Mouse (Mus musculus) testis, adult 2 months (tissue): Measurements from ENCODE around the gene Dnmt3b. TPM values are rescaled to one million over a fixed set of nuclear protein-coding genes. Genes with fewer than 3 reads are reported as not detected.

ENCODE experiments used
- H3K27ac ChIP-seq: fragments of 200-500 bp; 2 replicates; pipeline ENCODE4 v1.5.1; 2012; ENCODE audit warnings: low read depth, low read length; ENCODE audit not compliant: control insufficient read depth, insufficient read depth
- H3K27me3 ChIP-seq: fragments of 200-500 bp; 2 replicates; pipeline ENCODE4 v1.6.1; 2012; ENCODE audit warnings: mild to moderate bottlenecking, low read length, moderate library complexity; ENCODE audit not compliant: control insufficient read depth, insufficient read depth
- H3K36me3 ChIP-seq: fragments of 200-500 bp; 2 replicates; pipeline ENCODE4 v1.6.1; 2012; ENCODE audit warnings: mild to moderate bottlenecking, low read length; ENCODE audit not compliant: control insufficient read depth, insufficient read depth
- H3K4me1 ChIP-seq: fragments of 200-500 bp; 2 replicates; pipeline ENCODE4 v1.6.1; 2012; ENCODE audit warnings: low read length; ENCODE audit not compliant: control insufficient read depth, insufficient read depth
- H3K4me3 ChIP-seq: fragments of 200-500 bp; 2 replicates; pipeline ENCODE4 v1.5.1; 2012; ENCODE audit warnings: low read depth, mild to moderate bottlenecking, low read length, moderate library complexity, mixed read lengths; ENCODE audit not compliant: control insufficient read depth
- CTCF ChIP-seq: fragments of 200-500 bp; IDR thresholded peaks from 2 replicates; pipeline ENCODE4 v1.5.1; 2012; ENCODE audit warnings: low read depth, mild to moderate bottlenecking, inconsistent platforms, low read length, moderate library complexity; ENCODE audit not compliant: control insufficient read depth, insufficient read depth, insufficient replicate concordance
- POLR2A ChIP-seq: fragments of 200-500 bp; IDR thresholded peaks from 2 replicates; pipeline ENCODE4 v1.6.1; 2012; ENCODE audit warnings: low read depth, mild to moderate bottlenecking, inconsistent platforms, low read length, moderate library complexity; ENCODE audit not compliant: control insufficient read depth
- polyA plus RNA-seq: library from polyadenylated mRNA; depleted of rRNA; stranded (reverse); fragments of >200 nt; gene quantifications from 2 replicates; pipeline ENCODE4 v1.2.3, GENCODE M21; 2012; rRNA removed

Gene Dnmt3b
- polyA plus RNA-seq, 1 experiment, result 2.9 TPM

- TF ChIP-seq POLR2A (no peak), CTCF (no peak)
- Histone ChIP-seq H3K36me3 (no peaks in the 10 kb centered on the region), H3K27me3 (no peaks in the 10 kb centered on the region), H3K4me1 (peaks cover 2% of the 10 kb centered on the region; the same call in 1 of the 2 replicates), H3K4me3 (no peak overlapping the region), H3K27ac (no peak overlapping the region)
Measured at GRCm38 (mm10) chr2:153723098-153723497, 73.8 kb downstream of the Dnmt3b start.

DNA sequence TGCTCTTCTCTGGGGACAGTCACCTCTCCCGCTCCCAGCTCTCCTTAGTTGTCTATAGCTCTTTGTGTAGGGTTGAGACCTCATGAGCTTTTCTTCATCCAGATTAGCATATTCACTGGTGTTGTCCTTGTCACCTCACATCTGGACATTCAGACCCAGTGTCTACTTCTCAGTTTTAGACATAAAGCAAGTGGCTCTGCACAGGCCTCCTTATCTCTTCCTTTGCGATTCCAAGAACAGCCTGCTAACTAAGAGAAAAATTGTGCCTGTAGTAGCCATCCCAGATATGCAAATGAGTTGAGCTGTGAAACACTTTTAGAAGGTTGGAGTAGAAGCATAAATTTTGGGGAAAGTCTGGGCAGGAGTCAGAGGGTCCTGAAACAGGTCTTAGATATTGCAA, 75.2 kb downstream of the Dnmt3b start:
- Histone ChIP-seq H3K27me3 (no peaks in the 10 kb centered on the region), H3K27ac (no peak overlapping the region; the same call in 1 of the 2 replicates), H3K4me1 (peaks cover 2% of the 10 kb centered on the region; the same call in 1 of the 2 replicates), H3K4me3 (no peak overlapping the region), H3K36me3 (no peaks in the 10 kb centered on the region)
- TF ChIP-seq POLR2A (no peak), CTCF (no peak)

DNA sequence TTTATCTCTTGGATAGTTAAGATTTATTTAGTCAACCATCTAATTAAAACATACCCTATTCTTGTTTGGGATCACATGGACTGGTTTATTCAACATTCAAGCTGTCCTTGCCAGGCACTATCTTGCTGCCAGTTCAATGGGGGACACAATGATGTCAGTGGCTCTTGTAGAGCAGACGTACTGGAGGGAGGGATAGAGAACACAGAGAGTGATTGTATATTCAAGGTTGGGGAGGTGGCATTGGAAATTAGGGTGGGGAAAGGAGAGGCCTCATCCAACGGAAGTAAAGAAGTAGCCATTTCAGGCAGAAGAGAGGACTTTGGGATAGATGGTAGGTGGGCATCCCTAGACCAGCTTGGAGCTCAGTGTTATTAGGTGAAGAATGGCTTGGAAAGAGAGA, 75.6 kb downstream of the Dnmt3b start:
- H3K4me3 ChIP-seq, result no peak overlapping the region
- TF ChIP-seq POLR2A, result no peak
- H3K27ac ChIP-seq, result peak overlapping the region; percentile 74
- H3K27me3 ChIP-seq, result no peaks in the 10 kb centered on the region
- H3K4me1 ChIP-seq, result peaks cover 2% of the 10 kb centered on the region; the same call in 1 of the 2 replicates
- no peaks in the 10 kb centered on the region for H3K36me3 ChIP-seq

GRCm38 (mm10) chr2:153725291-153725690, 76.0 kb downstream of the Dnmt3b start:
- Histone ChIP-seq H3K27ac (peak overlapping the region; percentile 74), H3K36me3 (no peaks in the 10 kb centered on the region), H3K4me3 (no peak overlapping the region), H3K4me1 (peaks cover 2% of the 10 kb centered on the region; the same call in 1 of the 2 replicates), H3K27me3 (no peaks in the 10 kb centered on the region)
- TF ChIP-seq CTCF, result no peak
- no peak for TF ChIP-seq POLR2A

GRCm38 (mm10) chr2:153734033-153734432, 84.8 kb downstream of the Dnmt3b start:
- Histone ChIP-seq H3K27ac (no peak overlapping the region), H3K27me3 (no peaks in the 10 kb centered on the region), H3K4me1 (no peaks in the 10 kb centered on the region), H3K36me3 (no peaks in the 10 kb centered on the region), H3K4me3 (no peak overlapping the region)
- no peak for TF ChIP-seq POLR2A
- no peak for TF ChIP-seq CTCF

Other genes starting within 250 kb of the Dnmt3b start
- gene 4930404H24Rik, start 156.7 kb upstream of the Dnmt3b start, polyA plus RNA-seq, result 1.9 and 4.2 TPM in 2 replicates
- gene Nol4l, start 119.5 kb upstream of the Dnmt3b start, polyA plus RNA-seq, result 241 and 252 TPM in 2 replicates
- 5.0 and 5.2 TPM in 2 replicates for gene Commd7, start 16.7 kb upstream of the Dnmt3b start, polyA plus RNA-seq
- 1.1 and 1.2 TPM in 2 replicates for gene Dnmt3c, start 47.2 kb downstream of the Dnmt3b start, polyA plus RNA-seq
- 6.3 and 8.2 TPM in 2 replicates for gene Mapre1, start 91.8 kb downstream of the Dnmt3b start, polyA plus RNA-seq
- 41.4 and 46.4 TPM in 2 replicates for gene Efcab8, start 130.5 kb downstream of the Dnmt3b start, polyA plus RNA-seq
- gene Sun5, start 221.6 kb downstream of the Dnmt3b start, polyA plus RNA-seq, result 255 and 271 TPM in 2 replicates
- 7.2 and 7.7 TPM in 2 replicates for gene Bpifb2, start 225.6 kb downstream of the Dnmt3b start, polyA plus RNA-seq